Mouse (Mus musculus) CH12.LX (cell line): ENCODE results near the gene Sdhaf2. TPM values are rescaled to one million over a fixed set of nuclear protein-coding genes. Genes with fewer than 3 reads are reported as not detected.

Experiments
- DNase-seq: peaks from one replicate; pipeline ENCODE4 v3.0.0-alpha.2; 2013; ENCODE audit errors: extremely low read depth
- H3K27ac ChIP-seq: 2 replicates; pipeline ENCODE4 v1.5.1; 2012; ENCODE audit warnings: low read depth, mild to moderate bottlenecking, control low read depth, moderate library complexity; ENCODE audit not compliant: insufficient read depth
- H3K27me3 ChIP-seq: replicated peaks from 2 replicates; pipeline ENCODE3; 2012; ENCODE audit warnings: inconsistent platforms
- H3K36me3 ChIP-seq, 2 experiments: replicated peaks in 1 of 2; 2 replicates each; pipeline versions ENCODE3 to v1.6.1; 2012; ENCODE audit warnings: inconsistent platforms in 1 of 2, low read length in 1 of 2, mild to moderate bottlenecking in 1 of 2, mixed read lengths in 1 of 2, moderate library complexity in 1 of 2; ENCODE audit not compliant: control insufficient read depth in 1 of 2, insufficient read depth in 1 of 2
- H3K4me1 ChIP-seq, 2 experiments: 2 replicates each; pipeline ENCODE4 v1.6.1; 2012; ENCODE audit warnings: inconsistent platforms in 1 of 2, moderate library complexity in 1 of 2; ENCODE audit not compliant: insufficient read depth in 2 of 2, control insufficient read depth in 1 of 2
- H3K4me2 ChIP-seq: 2 replicates; pipeline ENCODE4 v1.6.1; 2012; ENCODE audit warnings: low read depth, mild to moderate bottlenecking, control low read depth; ENCODE audit not compliant: poor library complexity, insufficient read depth, severe bottlenecking
- H3K4me3 ChIP-seq, 3 experiments: fragments of 150-350 bp in 1 of 3; sonication (generic) in 1 of 3; replicated peaks in 1 of 3; 2 replicates each; pipeline versions ENCODE3 to v1.5.1; 2011 to 2012; ENCODE audit warnings: low read depth in 2 of 3, low read length in 2 of 3, mild to moderate bottlenecking in 2 of 3, moderate library complexity in 2 of 3, control low read depth in 1 of 3, improper control_type of control experiment in 1 of 3, inconsistent platforms in 1 of 3, mixed read lengths in 1 of 3; ENCODE audit not compliant: poor library complexity in 1 of 3
- H3K79me2 ChIP-seq: replicated peaks from 2 replicates; pipeline ENCODE4 v1.6.1; 2012; ENCODE audit warnings: mild to moderate bottlenecking, moderate library complexity; ENCODE audit not compliant: control insufficient read depth, poor library complexity, insufficient read depth, severe bottlenecking; ENCODE audit errors: extremely low read depth
- H3K9ac ChIP-seq: 2 replicates; pipeline ENCODE4 v1.6.1; 2012; ENCODE audit warnings: low read depth, mild to moderate bottlenecking, control low read depth, moderate library complexity; ENCODE audit not compliant: insufficient read depth
- H3K9me3 ChIP-seq: replicated peaks from 2 replicates; pipeline ENCODE3; 2012; ENCODE audit warnings: low read length, inconsistent platforms, mixed read lengths
- BHLHE40 ChIP-seq: IDR thresholded peaks from 2 replicates; pipeline ENCODE4 v1.6.1; 2011; ENCODE audit warnings: mild to moderate bottlenecking, low read depth, low read length, improper control_type of control experiment
- CHD2 ChIP-seq: IDR thresholded peaks from 2 replicates; pipeline ENCODE4 v1.6.1; 2011; ENCODE audit warnings: low read length, improper control_type of control experiment
- CTCF ChIP-seq, 2 experiments: IDR thresholded peaks in 1 of 2; conservative IDR thresholded peaks in 1 of 2; 2 replicates each; pipeline ENCODE4 v1.5.1; 2011 to 2012; ENCODE audit warnings: low read depth in 2 of 2, low read length in 2 of 2, improper control_type of control experiment in 1 of 2, inconsistent platforms in 1 of 2, mild to moderate bottlenecking in 1 of 2, moderate library complexity in 1 of 2
- E2F4 ChIP-seq: IDR thresholded peaks from 2 replicates; pipeline ENCODE4 v1.6.1; 2011; ENCODE audit warnings: low read depth, low read length, improper control_type of control experiment; ENCODE audit not compliant: insufficient replicate concordance
- ETS1 ChIP-seq: conservative IDR thresholded peaks from 2 replicates; pipeline ENCODE4 v1.6.1; 2012; ENCODE audit warnings: low read depth, mild to moderate bottlenecking, inconsistent platforms, low read length, improper control_type of control experiment, moderate library complexity
- IRF4 ChIP-seq: IDR thresholded peaks from 2 replicates; pipeline ENCODE4 v1.6.1; 2014; ENCODE audit warnings: low read depth, mild to moderate bottlenecking, inconsistent platforms, low read length, improper control_type of control experiment
- JUND ChIP-seq: conservative IDR thresholded peaks from 2 replicates; pipeline ENCODE4 v1.6.1; 2011; ENCODE audit warnings: low read depth, low read length, improper control_type of control experiment
- MEF2A ChIP-seq: IDR thresholded peaks from 2 replicates; pipeline ENCODE4 v1.6.1; 2014; ENCODE audit warnings: low read depth, mild to moderate bottlenecking, inconsistent platforms, low read length, improper control_type of control experiment, borderline replicate concordance
- NELFE ChIP-seq: IDR thresholded peaks from 2 replicates; pipeline ENCODE4 v1.6.1; 2011; ENCODE audit warnings: low read depth, low read length, improper control_type of control experiment
- PAX5 ChIP-seq: IDR thresholded peaks from 2 replicates; pipeline ENCODE4 v1.6.1; 2012; ENCODE audit warnings: low read length, inconsistent platforms, mixed read lengths
- POLR2A ChIP-seq: IDR thresholded peaks from 2 replicates; pipeline ENCODE4 v1.6.1; 2011; ENCODE audit warnings: low read depth, mild to moderate bottlenecking, improper control_type of control experiment, low read length
- POLR2AphosphoS2 ChIP-seq: IDR thresholded peaks from 2 replicates; pipeline ENCODE4 v1.6.1; 2011; ENCODE audit warnings: low read depth, low read length, improper control_type of control experiment
- RAD21 ChIP-seq: IDR thresholded peaks from 2 replicates; pipeline ENCODE4 v1.6.1; 2011; ENCODE audit warnings: low read depth, mild to moderate bottlenecking, low read length, improper control_type of control experiment, moderate library complexity
- RCOR1 ChIP-seq: conservative IDR thresholded peaks from 2 replicates; pipeline ENCODE4 v1.6.1; 2012; ENCODE audit warnings: low read depth, mild to moderate bottlenecking, inconsistent platforms, low read length, improper control_type of control experiment
- SIN3A ChIP-seq: IDR thresholded peaks from 2 replicates; pipeline ENCODE4 v1.6.1; 2012; ENCODE audit warnings: low read length, improper control_type of control experiment, inconsistent platforms
- SMC3 ChIP-seq: IDR thresholded peaks from 2 replicates; pipeline ENCODE4 v1.6.1; 2011; ENCODE audit warnings: low read depth, low read length, improper control_type of control experiment
- UBTF ChIP-seq: IDR thresholded peaks from 2 replicates; pipeline ENCODE4 v1.6.1; 2012; ENCODE audit warnings: low read depth, mild to moderate bottlenecking, inconsistent platforms, low read length, improper control_type of control experiment, moderate library complexity
- ZC3H11A ChIP-seq: IDR thresholded peaks from 2 replicates; pipeline ENCODE4 v1.6.1; 2012; ENCODE audit warnings: low read depth, mild to moderate bottlenecking, inconsistent platforms, low read length, improper control_type of control experiment
- dilution Hi-C: fragments of 300-500 bp; cut with MboI; formaldehyde crosslinking; loops from 2 replicates; pipeline ENCODE4 v1.14.3; 2020; ENCODE audit warnings: low sequenced_read_pairs; ENCODE audit not compliant: extremely low pct_unique_long_range_greater_than_20kb, extremely low pct_ligation_motif_present
- in situ Hi-C: fragments of 300-500 bp; cut with MboI; formaldehyde crosslinking; loops from 3 replicates; pipeline ENCODE4 v1.14.3; 2019; ENCODE audit warnings: low sequenced_read_pairs, low pct_ligation_motif_present, low pct_unique_long_range_greater_than_20kb, mixed read lengths
- polyA plus RNA-seq: library from polyadenylated mRNA; unstranded; fragments of >175 nt; gene quantifications from 2 replicates; pipeline ENCODE4 v1.2.1, GENCODE M21; 2012; ENCODE audit warnings: low read depth; ENCODE audit not compliant: insufficient read length
- total RNA-seq, 2 experiments: library from RNA; depleted of rRNA; stranded (reverse); fragments of 300-350 nt in 1 of 2; fragments of >200 nt in 1 of 2; gene quantifications; 2 replicates each; pipeline ENCODE4 v1.2.3; 2012 to 2014

The Sdhaf2 gene
- total and polyA plus RNA-seq, 3 experiments: 31.7 to 96.0 (median 57.3) TPM

DNA sequence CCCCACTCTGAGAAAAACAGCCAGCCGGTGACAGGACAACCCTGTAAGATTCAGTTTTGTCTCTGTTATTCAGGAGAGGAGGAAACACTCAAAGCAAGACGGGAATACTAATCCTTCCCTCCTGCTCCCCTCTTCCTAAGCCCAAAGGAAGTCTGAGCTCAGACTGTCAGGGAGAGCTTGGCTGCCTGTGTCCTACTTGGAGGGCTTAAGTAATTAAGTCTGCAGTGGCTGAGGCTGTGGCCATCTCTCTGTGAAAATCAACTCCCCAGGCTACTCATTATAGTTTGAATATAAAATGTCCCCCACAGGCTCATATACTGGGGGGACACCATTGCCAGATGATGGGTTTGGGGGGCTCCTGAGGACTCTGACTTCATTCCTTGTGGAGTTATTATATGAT lies 29.0 kb downstream of the Sdhaf2 start:
- Histone ChIP-seq H3K4me1 (no peaks in the 10 kb centered on the region), H3K79me2 (no peaks in the 10 kb centered on the region), H3K4me2 (no peak overlapping the region), H3K27ac (no peak overlapping the region), H3K27me3 (no peaks in the 10 kb centered on the region), H3K36me3 (peaks cover 40 to 85% of the 10 kb centered on the region in 2 experiments), H3K9me3 (no peaks in the 10 kb centered on the region), H3K9ac (no peak overlapping the region), H3K4me3 (no peak overlapping the region)
- in situ Hi-C loops (no loop called here), dilution Hi-C loops (no loop called here)
- no peak for DNase-seq
- no peak for TF ChIP-seq MEF2A
- no peak for TF ChIP-seq CHD2
- TF ChIP-seq E2F4: no peak
- TF ChIP-seq ETS1: no peak
- no peak for TF ChIP-seq NELFE
- TF ChIP-seq ZC3H11A: no peak
- no peak for TF ChIP-seq UBTF
- no peak for TF ChIP-seq IRF4
- no peak for TF ChIP-seq BHLHE40

DNA sequence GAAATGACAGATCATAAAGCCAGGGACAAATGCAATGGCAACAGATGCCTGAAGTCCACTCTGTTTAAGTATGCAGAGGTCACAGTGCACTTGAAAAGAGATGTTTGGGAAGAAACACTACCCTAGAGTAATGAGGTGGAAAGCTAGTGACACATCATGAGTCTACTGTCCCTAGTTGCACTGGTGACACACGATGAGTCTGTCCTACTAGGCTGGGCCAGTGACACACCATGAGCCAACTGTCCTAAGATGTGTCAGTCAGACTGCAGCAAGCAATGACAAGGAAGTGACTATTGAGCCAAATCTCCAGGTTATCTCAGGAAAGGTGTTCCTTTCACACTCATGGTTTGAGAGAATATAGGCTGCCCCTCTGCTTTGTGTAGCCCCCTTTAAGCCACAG lies 30.3 kb downstream of the Sdhaf2 start:
- dilution Hi-C loops: no loop called here
- H3K9ac ChIP-seq: no peak overlapping the region
- no peak overlapping the region for H3K27ac ChIP-seq
- no peak overlapping the region for H3K4me3 ChIP-seq
- no peaks in the 10 kb centered on the region for H3K27me3 ChIP-seq
- no peaks in the 10 kb centered on the region for H3K9me3 ChIP-seq
- H3K4me2 ChIP-seq: no peak overlapping the region
- DNase-seq: no peak
- TF ChIP-seq POLR2AphosphoS2 (no peak), PAX5 (no peak), MEF2A (no peak), RCOR1 (no peak), JUND (no peak), CHD2 (no peak)
- no peaks in the 10 kb centered on the region for H3K4me1 ChIP-seq
- in situ Hi-C loops: no loop called here
- peaks cover 28 to 72% of the 10 kb centered on the region in 2 experiments for H3K36me3 ChIP-seq
- no peaks in the 10 kb centered on the region for H3K79me2 ChIP-seq

DNA sequence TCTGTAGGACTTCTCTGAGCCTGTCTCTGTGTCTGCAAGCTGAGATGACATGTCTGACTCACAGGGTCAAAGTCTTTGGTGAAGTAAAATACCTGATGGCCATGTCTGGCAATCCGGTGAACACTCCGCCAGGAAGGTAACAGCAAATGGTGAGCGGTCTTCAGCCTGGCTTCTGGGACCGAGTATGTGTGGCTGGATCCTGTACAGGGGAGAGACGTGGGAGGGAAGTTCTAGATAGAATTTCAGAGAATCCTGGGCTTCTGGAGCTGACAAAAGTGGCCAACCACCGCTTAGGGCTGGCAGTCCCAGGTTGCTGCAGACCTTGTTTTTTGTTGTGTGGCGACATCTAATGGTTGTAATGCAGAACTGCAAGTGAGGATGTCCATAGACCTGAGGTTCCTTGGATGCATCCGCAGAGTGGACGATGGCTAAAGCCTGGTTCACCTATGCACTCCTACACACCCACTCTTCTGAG lies 39.6 kb downstream of the Sdhaf2 start:
- Histone ChIP-seq H3K9me3 (no peaks in the 10 kb centered on the region), H3K79me2 (no peaks in the 10 kb centered on the region), H3K36me3 (no peaks in the 10 kb centered on the region), H3K4me3 (no peak overlapping the region), H3K4me1 (peaks cover 3 to 13% of the 10 kb centered on the region in 2 experiments), H3K4me2 (no peak overlapping the region)
- dilution Hi-C loops: no loop called here
- no peak for TF ChIP-seq NELFE
- TF ChIP-seq ZC3H11A: peak; percentile 73
- TF ChIP-seq SIN3A: no peak
- peak; percentile 94 for TF ChIP-seq SMC3
- TF ChIP-seq POLR2A: no peak
- peak; percentile 95 to 96 for TF ChIP-seq CTCF (conservative IDR thresholded peaks at IDR 0.05 in 1 of 2, IDR thresholded peaks at IDR 0.05 in 1 of 2; ENCODE audit: low read depth in 2 of 2, low read length in 2 of 2)
- peak; percentile 93 for TF ChIP-seq RAD21
- no peak for TF ChIP-seq UBTF
- TF ChIP-seq, all 38 proteins: peak for 4
- in situ Hi-C loops: loop anchor here (5.0 kb wide), 1 partner anchor 34 kb away; no protein-coding TSS in a partner anchor
- Histone ChIP-seq H3K9ac (no peak overlapping the region), H3K27me3 (no peaks in the 10 kb centered on the region), H3K27ac (no peak overlapping the region)
- peak; percentile 59 for DNase-seq
